Mouse (Mus musculus) heart, embryonic 16.5 days (tissue): ENCODE data around the gene Kat6b. TPM values are rescaled to one million over a fixed set of nuclear protein-coding genes. Genes with fewer than 3 reads are reported as not detected.

Source experiments
- ATAC-seq: fragments of 200-750 bp; cut with Nextera tagmentation; replicated peaks from 2 replicates; pipeline ENCODE4 v1.8.0; 2017; ENCODE audit warnings: moderate number of reproducible peaks; ENCODE audit not compliant: insufficient read depth, low FRiP score; ENCODE audit errors: extremely low read depth
- H3K27ac ChIP-seq: fragments of 300-500 bp; sonication (generic); 2 replicates; pipeline ENCODE4 v1.5.1; 2014; ENCODE audit warnings: mild to moderate bottlenecking, low read length, control low read depth, moderate library complexity
- H3K27me3 ChIP-seq: fragments of 300-500 bp; sonication (generic); 2 replicates; pipeline ENCODE4 v1.6.1; 2014; ENCODE audit warnings: low read length, mixed read lengths; ENCODE audit not compliant: control insufficient read depth, insufficient read depth
- H3K36me3 ChIP-seq: fragments of 300-500 bp; sonication (generic); 2 replicates; pipeline ENCODE4 v1.6.1; 2014; ENCODE audit not compliant: control insufficient read depth, insufficient read depth
- H3K4me1 ChIP-seq: fragments of 300-500 bp; sonication (generic); 2 replicates; pipeline ENCODE4 v1.6.1; 2014; ENCODE audit warnings: low read length, mixed read lengths; ENCODE audit not compliant: control insufficient read depth, insufficient read depth
- H3K4me2 ChIP-seq: fragments of 300-500 bp; sonication (generic); 2 replicates; pipeline ENCODE4 v1.6.1; 2014; ENCODE audit warnings: low read depth, mild to moderate bottlenecking, control low read depth, low read length
- H3K4me3 ChIP-seq: fragments of 300-500 bp; sonication (generic); 2 replicates; pipeline ENCODE4 v1.5.1; 2014; ENCODE audit warnings: mild to moderate bottlenecking, control low read depth, low read length
- H3K9ac ChIP-seq: fragments of 300-500 bp; sonication (generic); 2 replicates; pipeline ENCODE4 v1.6.1; 2014; ENCODE audit warnings: low read length, control low read depth
- H3K9me3 ChIP-seq: fragments of 300-500 bp; sonication (generic); replicated peaks from 2 replicates; pipeline ENCODE4 v1.6.1; 2016; ENCODE audit warnings: low read length; ENCODE audit not compliant: control insufficient read depth
- WGBS: fragments of 180-500 bp; shearing (Covaris S2); extraction: QIAGEN DNeasy Blood & Tissue Kit; methylation state at CpG from one replicate; pipeline ENCODE4 v1.1.7; 2014; 5-methylcytosine and 5-hydroxymethylcytosine counted together
- polyA plus RNA-seq: library from polyadenylated mRNA; unstranded; fragments of >200 nt; fragmentation: Nextera tagmentation; extraction: Ambion mirVana; gene quantifications from 2 replicates; pipeline ENCODE4 v1.2.1, GENCODE M21; 2015

Gene Kat6b
- polyA plus RNA-seq, 1 experiment from 2014 or later = 9.4 TPM

DNA sequence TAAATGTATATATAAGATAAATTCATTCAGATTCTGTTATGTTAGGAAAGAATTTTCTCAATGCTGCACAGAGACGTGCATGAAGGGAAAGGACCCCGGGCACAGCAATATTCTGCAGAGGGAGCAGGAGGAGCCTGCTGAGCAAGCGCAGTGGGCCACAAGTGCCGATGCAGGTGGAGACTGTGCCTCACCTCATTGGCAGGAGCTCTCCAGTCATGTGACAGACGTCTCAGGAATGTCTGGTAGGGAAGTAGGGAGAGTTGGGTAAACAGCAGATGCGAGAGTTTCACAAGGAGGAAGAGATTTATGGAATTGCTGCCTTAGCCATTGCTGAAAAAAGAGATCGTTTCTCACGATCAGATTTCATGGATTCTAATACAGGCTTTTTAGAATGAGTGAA lies 71.7 kb downstream of the Kat6b start:
- Histone ChIP-seq H3K36me3 (no peaks in the 10 kb centered on the region), H3K27ac (no peak overlapping the region), H3K9ac (no peak overlapping the region), H3K9me3 (no peaks in the 10 kb centered on the region), H3K4me2 (no peak overlapping the region), H3K4me1 (peaks cover 25% of the 10 kb centered on the region), H3K4me3 (no peak overlapping the region), H3K27me3 (no peaks in the 10 kb centered on the region)
- no peak for ATAC-seq
- WGBS = 67% methylated on average over 8 of the region's 8 CpGs

DNA sequence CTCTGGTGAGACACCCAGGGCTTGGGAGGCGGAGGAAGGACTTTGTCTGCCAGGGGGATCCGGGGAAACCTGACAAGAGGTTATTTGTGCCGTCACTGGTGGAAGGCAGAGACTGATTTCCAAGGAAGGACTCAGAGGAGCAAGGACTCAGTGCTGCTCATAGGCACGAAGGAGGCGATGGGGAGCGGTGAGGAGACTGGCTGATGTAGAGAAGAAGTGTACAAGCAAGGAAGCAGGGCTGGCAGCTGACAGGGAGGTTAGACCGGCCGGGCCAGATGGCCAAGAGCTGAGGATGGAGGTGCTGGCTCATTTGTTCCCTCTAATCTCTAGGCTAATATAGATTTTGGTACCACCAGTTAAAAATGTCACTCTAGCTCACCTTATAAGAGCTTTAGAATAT lies 72.8 kb downstream of the Kat6b start:
- Histone ChIP-seq H3K9me3 (no peaks in the 10 kb centered on the region), H3K9ac (no peak overlapping the region), H3K4me1 (peaks cover 32% of the 10 kb centered on the region), H3K27ac (no peak overlapping the region), H3K27me3 (no peaks in the 10 kb centered on the region), H3K36me3 (no peaks in the 10 kb centered on the region), H3K4me2 (no peak overlapping the region), H3K4me3 (no peak overlapping the region)
- 77% methylated on average over 8 of the region's 8 CpGs for whole genome bisulfite sequencing
- no peak for ATAC-seq

DNA sequence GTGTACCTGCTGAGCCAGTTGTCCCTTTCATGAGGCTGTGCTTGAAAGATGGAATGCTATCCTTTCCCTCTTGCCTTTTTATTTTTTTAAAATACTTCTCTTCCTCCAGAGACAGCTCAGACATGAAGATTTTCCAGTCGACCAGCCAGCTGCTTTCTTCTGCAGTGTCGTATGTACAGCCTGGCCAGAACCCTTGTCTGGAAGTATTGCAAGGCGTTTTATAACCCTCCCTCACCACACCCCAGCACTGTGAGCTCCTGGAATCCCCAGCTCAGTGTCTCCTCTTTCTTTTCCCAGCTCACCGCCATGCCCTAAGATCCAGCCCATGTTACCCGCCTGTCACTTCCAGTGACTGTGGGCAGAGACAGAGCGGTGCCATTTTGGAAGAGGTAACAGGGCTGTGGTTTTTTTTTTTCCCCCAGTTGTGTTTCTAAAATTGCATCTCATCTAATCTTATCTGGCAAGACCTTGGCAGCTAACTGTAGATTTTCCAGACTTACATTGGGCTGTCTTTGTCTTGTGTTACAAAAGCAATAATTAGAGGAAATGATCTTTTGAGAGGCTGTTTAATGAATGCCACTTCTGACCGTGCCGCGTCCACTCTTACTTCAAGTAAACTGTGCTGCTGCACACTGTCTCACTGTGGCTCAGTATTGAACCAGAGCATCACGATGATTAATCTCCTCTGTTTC lies 77.4 kb downstream of the Kat6b start:
- H3K9me3 ChIP-seq = no peaks in the 10 kb centered on the region
- peak overlapping the region; percentile 51 for H3K27ac ChIP-seq
- H3K4me1 ChIP-seq = peaks cover 43% of the 10 kb centered on the region
- no peak overlapping the region for H3K4me3 ChIP-seq
- H3K4me2 ChIP-seq = no peak overlapping the region; the same call in 1 of the 2 replicates
- H3K36me3 ChIP-seq = no peaks in the 10 kb centered on the region
- no peaks in the 10 kb centered on the region for H3K27me3 ChIP-seq
- H3K9ac ChIP-seq = 0 out of 2 replicates have a peak overlapping the region, but pooled peaks have one; percentile 9
- ATAC-seq = no peak
- 45% methylated on average over 10 of the region's 10 CpGs for WGBS

DNA sequence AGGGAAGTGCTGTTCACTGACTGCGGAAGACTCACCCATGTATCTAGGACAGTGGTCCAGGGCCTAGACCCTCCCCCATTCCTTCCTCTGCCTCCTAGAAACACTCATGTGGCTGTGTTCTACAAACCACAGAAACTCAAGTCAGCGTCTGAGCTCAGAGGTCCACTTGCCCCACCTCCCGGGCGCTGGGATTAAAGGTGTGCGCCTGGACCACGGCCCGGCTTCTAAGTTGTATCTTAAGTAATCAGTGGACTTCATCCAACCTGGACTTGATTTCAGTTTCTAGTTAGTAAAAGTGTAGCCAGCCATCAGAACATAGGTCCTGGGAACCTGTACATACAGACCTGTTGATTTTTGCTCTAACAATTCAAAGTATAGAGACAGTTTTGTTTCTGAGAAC lies 78.2 kb downstream of the Kat6b start:
- H3K9ac ChIP-seq = no peak overlapping the region
- no peak overlapping the region for H3K4me2 ChIP-seq
- peaks cover 46% of the 10 kb centered on the region for H3K4me1 ChIP-seq
- H3K27ac ChIP-seq = no peak overlapping the region
- H3K9me3 ChIP-seq = no peaks in the 10 kb centered on the region
- 78% methylated on average over 7 of the region's 7 CpGs for WGBS
- H3K36me3 ChIP-seq = no peaks in the 10 kb centered on the region
- no peaks in the 10 kb centered on the region for H3K27me3 ChIP-seq
- no peak for ATAC-seq
- no peak overlapping the region for H3K4me3 ChIP-seq

DNA sequence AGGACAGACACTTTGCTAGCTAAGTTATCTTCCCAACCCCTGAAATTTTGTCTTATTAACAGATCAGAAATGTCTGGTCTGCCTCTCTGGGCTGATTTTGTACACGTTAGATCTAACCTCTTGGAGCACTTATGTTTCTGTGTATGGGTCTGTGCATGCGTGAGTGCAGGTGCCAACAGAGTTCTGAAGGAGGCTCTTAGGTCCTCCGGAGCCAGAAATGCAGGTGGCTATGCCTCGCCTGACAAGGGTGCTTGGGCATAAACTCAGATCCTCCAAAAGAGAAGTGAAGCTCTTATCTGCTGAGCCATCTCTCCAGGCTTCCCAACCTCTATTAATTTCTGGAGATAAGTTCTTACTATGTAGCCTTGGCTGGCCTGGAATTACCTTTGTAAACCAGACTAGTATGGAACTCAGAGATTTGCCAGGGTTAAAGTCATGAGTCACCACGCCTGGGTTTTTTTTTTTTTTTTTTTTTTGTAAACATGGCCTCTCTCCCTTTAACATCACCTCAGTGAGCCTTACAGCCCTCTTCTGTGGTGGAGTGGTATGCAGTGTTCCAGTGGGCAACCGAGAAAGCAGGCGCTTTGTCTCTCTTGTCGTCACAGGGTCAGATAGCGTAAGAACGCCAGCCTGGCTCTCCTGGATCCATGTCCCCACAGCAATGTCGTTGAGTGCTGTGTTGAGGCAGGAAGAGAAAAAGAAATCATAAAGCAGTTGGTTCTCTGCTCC lies 79.4 kb downstream of the Kat6b start:
- H3K4me3 ChIP-seq = no peak overlapping the region
- peak overlapping the region; percentile 23; the same call in 1 of the 2 replicates for H3K4me2 ChIP-seq
- no peaks in the 10 kb centered on the region for H3K36me3 ChIP-seq
- H3K4me1 ChIP-seq = peaks cover 46% of the 10 kb centered on the region
- no peak overlapping the region for H3K9ac ChIP-seq
- ATAC-seq = peak; percentile 64; the same call in 1 of the 2 replicates
- H3K27me3 ChIP-seq = no peaks in the 10 kb centered on the region
- 39% methylated on average over 11 of the region's 11 CpGs for WGBS
- H3K27ac ChIP-seq = peak overlapping the region; percentile 59
- H3K9me3 ChIP-seq = no peaks in the 10 kb centered on the region

DNA sequence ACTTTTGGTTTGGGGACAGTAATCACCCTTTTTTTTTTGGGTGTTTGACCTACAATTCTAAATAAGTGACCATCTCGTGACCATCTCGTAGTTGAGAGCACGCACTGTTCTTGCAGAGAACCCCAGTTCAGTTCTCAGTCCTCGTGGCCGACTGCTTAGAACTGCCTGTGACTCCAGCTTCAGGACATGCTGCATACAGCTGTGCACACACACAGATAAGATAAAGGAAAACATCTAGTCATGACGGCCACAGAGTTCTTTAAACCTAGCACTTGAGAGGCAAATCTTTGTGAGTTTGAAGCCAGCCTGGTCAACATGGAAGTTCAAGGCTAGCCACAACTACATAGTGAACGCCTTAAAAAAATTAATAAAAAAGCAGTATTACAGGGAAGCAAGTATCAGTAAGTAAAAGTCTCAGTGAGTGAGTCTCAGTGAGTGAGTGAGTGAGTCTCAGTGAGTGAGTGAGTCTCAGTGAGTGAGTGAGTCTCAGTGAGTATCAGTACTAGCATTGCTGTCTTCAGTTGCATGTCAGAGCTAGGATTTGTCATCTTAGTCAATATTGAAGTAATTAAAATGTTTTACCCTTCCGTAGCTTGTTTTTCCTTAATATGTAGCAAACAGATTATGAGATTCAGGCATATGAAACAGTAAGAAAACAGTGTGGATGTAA lies 80.3 kb downstream of the Kat6b start:
- no peak overlapping the region; the same call in 1 of the 2 replicates for H3K27ac ChIP-seq
- no peak overlapping the region for H3K4me2 ChIP-seq
- ATAC-seq = no peak
- H3K4me3 ChIP-seq = no peak overlapping the region
- 61% methylated on average over 8 of the region's 8 CpGs for WGBS
- no peaks in the 10 kb centered on the region for H3K9me3 ChIP-seq
- H3K27me3 ChIP-seq = no peaks in the 10 kb centered on the region
- peaks cover 44% of the 10 kb centered on the region for H3K4me1 ChIP-seq
- H3K36me3 ChIP-seq = no peaks in the 10 kb centered on the region
- H3K9ac ChIP-seq = no peak overlapping the region

DNA sequence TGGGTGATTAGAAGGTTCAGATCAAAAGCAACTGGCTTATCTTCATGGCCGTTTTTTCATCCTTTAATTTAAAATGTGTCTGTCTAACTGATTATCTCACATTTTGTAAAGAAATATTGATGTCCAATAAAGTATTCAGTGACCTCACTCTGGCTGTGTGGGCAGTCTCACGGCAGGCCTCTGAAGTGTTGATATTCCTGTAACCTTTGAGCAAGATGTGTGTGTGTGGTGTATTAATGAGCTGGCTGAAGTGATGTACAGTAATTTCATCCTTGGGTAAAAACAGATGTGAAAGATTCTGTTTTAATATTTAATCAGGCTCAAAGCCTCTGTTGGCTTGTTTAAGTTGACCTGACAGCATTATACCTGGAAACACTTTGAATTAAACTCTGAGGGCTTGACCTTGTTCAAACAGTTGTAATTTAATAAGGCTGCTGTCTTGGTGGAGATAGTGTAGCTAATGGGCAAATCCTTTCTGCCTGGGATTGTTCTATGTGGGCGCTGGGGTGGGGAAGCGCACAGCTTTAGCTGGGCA lies 82.4 kb downstream of the Kat6b start:
- WGBS = 71% methylated on average over 4 of the region's 4 CpGs
- Histone ChIP-seq H3K27ac (no peak overlapping the region), H3K4me1 (peaks cover 38% of the 10 kb centered on the region), H3K36me3 (no peaks in the 10 kb centered on the region), H3K4me3 (no peak overlapping the region), H3K9ac (no peak overlapping the region), H3K4me2 (no peak overlapping the region), H3K27me3 (no peaks in the 10 kb centered on the region), H3K9me3 (no peaks in the 10 kb centered on the region)
- ATAC-seq = no peak

DNA sequence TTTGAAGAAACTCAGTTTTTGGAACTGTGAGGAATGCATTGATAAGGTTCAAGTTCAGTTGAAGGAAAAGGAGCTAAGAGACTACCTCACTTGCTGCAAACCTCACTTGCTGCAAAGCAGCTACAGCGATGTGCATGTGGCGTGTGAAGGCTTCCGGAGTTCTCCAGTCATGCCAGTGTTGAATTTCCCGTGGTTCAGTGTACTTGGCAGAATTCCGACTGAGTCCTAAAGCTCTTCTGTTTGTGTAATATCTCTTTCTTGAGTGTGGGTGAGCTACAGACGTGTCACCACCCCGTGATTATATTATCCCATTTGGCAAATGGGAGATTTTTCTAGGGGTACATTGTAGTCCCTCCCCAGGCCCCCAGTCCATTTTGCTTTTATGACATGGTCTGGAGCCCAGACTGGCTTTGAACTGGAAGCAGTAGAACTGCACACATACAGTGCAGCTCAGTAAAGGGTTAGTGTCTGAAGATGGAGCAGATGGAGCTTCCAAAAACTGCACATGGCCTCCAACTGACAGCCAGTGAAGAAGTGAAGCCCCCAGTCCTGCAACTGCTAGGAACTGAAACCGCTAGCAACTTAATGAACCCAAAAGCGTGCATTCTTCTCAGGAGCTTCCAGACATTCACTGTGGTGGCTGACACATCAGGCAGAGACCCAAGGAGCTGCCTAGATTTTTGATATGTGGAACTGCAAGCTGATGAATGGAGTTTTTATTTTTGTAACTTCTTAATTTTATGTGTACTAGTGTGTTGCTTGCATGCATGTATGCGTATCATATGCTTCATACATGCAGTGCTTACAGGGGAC lies 84.5 kb downstream of the Kat6b start:
- no peak for ATAC-seq
- no peaks in the 10 kb centered on the region for H3K9me3 ChIP-seq
- H3K9ac ChIP-seq = no peak overlapping the region
- H3K4me2 ChIP-seq = no peak overlapping the region
- no peaks in the 10 kb centered on the region for H3K36me3 ChIP-seq
- no peak overlapping the region for H3K27ac ChIP-seq
- peaks cover 20% of the 10 kb centered on the region for H3K4me1 ChIP-seq
- 78% methylated on average over 10 of the region's 10 CpGs for WGBS
- no peaks in the 10 kb centered on the region for H3K27me3 ChIP-seq
- no peak overlapping the region for H3K4me3 ChIP-seq
